Mouse (Mus musculus) stomach, embryonic 15.5 days (tissue): ENCODE data around the gene Fam213a. TPM values are rescaled to one million over a fixed set of nuclear protein-coding genes. Genes with fewer than 3 reads are reported as not detected.
A peak's percentile ranks its signal among the peaks of the same experiment; 100 is the strongest.

Experiments
- ATAC-seq: fragments of 200-750 bp; cut with Nextera tagmentation; 2 replicates; pipeline ENCODE4 v1.8.0; 2017; ENCODE audit warnings: low read depth, moderate number of reproducible peaks, moderate TSS enrichment; ENCODE audit not compliant: insufficient read depth, low FRiP score
- H3K27ac ChIP-seq: fragments of 300-500 bp; sonication (generic); 2 replicates; pipeline ENCODE4 v1.5.1; 2015; ENCODE audit warnings: mild to moderate bottlenecking, inconsistent platforms
- H3K27me3 ChIP-seq: fragments of 300-500 bp; sonication (generic); replicated peaks from 2 replicates; pipeline ENCODE4 v1.6.1; 2015; ENCODE audit warnings: inconsistent platforms
- H3K36me3 ChIP-seq: fragments of 300-500 bp; sonication (generic); 2 replicates; pipeline ENCODE4 v1.6.1; 2015; ENCODE audit warnings: inconsistent platforms
- H3K4me1 ChIP-seq: fragments of 300-500 bp; sonication (generic); 2 replicates; pipeline ENCODE4 v1.6.1; 2015; ENCODE audit warnings: inconsistent platforms
- H3K4me2 ChIP-seq: fragments of 300-500 bp; sonication (generic); 2 replicates; pipeline ENCODE4 v1.6.1; 2015; ENCODE audit warnings: mild to moderate bottlenecking, inconsistent platforms
- H3K4me3 ChIP-seq: fragments of 300-500 bp; sonication (generic); replicated peaks from 2 replicates; pipeline ENCODE4 v1.5.1; 2015; ENCODE audit warnings: inconsistent platforms
- H3K9ac ChIP-seq: fragments of 300-500 bp; sonication (generic); 2 replicates; pipeline ENCODE4 v1.6.1; 2015; ENCODE audit warnings: inconsistent platforms
- H3K9me3 ChIP-seq: fragments of 300-500 bp; sonication (generic); 2 replicates; pipeline ENCODE4 v1.6.1; 2016; ENCODE audit warnings: inconsistent platforms
- WGBS: fragments of 180-500 bp; shearing (Covaris S2); methylation state at CpG from one replicate; pipeline ENCODE4 v1.1.7; 2015; 5-methylcytosine and 5-hydroxymethylcytosine counted together
- polyA plus RNA-seq: library from polyadenylated mRNA; unstranded; fragments of >200 nt; fragmentation: Nextera tagmentation; extraction: Ambion mirVana; gene quantifications from 2 replicates; pipeline ENCODE4 v1.2.1, GENCODE M21; 2015

The Fam213a gene
- polyA plus RNA-seq, 1 experiment from 2014 or later: 40.2 TPM

DNA sequence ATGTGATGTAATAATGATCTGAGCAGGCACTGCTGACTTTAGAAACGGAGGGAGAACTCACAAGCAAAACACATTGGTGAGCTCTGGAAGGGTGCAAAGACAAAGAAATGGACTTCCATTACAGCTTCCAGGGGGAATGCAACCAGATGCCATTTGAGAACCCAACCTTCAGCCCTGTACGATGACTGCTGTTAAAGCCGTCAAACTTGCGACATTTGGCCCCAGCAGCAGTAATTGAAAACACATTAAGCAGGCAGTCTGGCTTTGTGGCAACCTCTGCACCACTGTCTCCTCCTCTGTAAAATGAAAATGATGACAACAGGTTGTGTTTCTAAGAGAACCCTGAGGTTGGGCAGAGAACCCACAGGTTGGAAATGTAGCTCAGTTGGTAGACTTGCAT, 12.8 kb downstream of the Fam213a start:
- no peaks in the 10 kb centered on the region for H3K27me3 ChIP-seq
- H3K4me3 ChIP-seq: no peak overlapping the region
- ATAC-seq: no peak
- H3K36me3 ChIP-seq: no peaks in the 10 kb centered on the region
- WGBS: 76% methylated on average over 4 of the region's 4 CpGs
- no peak overlapping the region for H3K9ac ChIP-seq
- no peaks in the 10 kb centered on the region for H3K9me3 ChIP-seq
- H3K4me1 ChIP-seq: peaks cover 13% of the 10 kb centered on the region
- no peak overlapping the region for H3K27ac ChIP-seq
- H3K4me2 ChIP-seq: no peak overlapping the region

DNA sequence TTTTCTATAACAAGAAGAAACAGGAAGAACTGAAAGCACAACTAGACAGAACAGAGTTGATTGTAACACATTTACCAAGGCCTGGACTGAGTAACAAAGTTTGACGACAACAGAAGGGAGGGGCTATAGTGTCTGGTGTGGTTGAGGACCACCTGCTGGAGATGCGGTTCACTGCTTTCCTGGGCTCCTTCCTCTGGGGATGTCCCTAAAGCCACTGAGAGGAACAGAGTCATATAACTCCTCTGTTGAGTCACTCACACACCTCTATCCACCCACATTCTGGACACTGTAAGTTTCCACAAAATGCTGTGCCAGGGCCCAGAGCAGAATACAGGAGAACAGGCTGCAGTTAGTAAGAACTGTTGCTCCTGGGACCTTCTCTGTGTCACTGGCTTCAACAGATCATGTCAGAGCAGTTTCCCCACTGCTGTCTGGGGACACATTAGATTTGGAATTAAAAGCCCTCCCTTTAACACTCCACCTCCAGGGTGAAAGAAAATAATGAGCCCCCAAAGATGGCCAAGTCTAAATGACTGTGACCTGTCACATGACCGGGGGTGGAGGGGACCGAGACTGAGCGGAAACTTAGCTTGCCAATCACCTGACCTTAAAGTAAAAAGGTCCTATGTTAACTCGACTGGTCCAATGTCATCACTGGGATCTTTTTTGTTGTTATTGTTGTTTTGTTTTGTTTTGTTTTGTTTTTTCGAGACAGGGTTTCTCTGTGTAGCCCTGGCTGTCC, 13.5 kb downstream of the Fam213a start:
- H3K27me3 ChIP-seq: no peaks in the 10 kb centered on the region
- WGBS: 91% methylated on average over 7 of the region's 7 CpGs
- H3K4me3 ChIP-seq: no peak overlapping the region
- H3K27ac ChIP-seq: no peak overlapping the region
- no peaks in the 10 kb centered on the region for H3K9me3 ChIP-seq
- H3K4me2 ChIP-seq: no peak overlapping the region
- no peak for ATAC-seq
- H3K4me1 ChIP-seq: peaks cover 13% of the 10 kb centered on the region
- H3K36me3 ChIP-seq: no peaks in the 10 kb centered on the region
- H3K9ac ChIP-seq: no peak overlapping the region

DNA sequence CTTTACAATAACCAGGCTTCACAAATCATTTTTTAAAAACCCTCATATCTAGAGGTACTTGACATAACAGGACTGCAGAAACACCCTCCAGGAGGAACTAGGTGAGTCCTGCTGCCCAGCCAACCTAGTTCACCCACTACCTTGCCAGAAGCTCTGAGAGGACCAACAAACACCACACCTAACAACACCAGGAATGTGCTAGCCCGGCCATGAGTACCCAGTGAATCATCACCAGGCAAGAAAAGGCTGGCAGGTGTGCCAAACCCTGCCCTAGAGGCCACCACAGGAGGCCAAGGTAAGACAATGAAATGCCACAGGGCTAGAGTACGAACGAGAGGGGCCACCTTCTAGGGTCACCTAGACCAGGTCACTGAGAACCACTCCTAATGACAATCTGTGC, 17.4 kb downstream of the Fam213a start:
- Histone ChIP-seq H3K4me2 (no peak overlapping the region), H3K27me3 (no peaks in the 10 kb centered on the region), H3K9ac (no peak overlapping the region), H3K27ac (no peak overlapping the region), H3K4me3 (no peak overlapping the region), H3K36me3 (no peaks in the 10 kb centered on the region), H3K4me1 (no peaks in the 10 kb centered on the region), H3K9me3 (no peaks in the 10 kb centered on the region)
- 83% methylated on average over 3 of the region's 3 CpGs for WGBS
- ATAC-seq: no peak

DNA sequence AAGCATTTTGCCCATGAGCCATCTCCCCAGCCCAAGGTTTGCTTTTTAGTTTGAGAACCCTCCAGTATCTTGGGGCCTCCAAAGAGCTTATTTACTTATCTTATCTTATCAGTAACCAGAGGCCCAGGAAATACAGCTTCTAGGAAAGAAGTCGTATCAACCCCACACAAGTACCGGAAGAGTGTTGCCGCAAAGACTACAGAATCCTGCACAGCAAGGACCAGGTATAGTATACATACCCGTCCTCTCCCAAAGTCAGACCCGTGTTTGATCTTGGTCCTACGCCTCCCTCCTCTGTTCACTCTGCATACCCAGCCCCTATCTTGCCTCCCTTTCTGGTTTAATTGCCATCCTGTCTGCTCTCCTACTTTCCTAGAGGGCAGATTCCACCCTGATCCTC, 21.1 kb downstream of the Fam213a start:
- Histone ChIP-seq H3K36me3 (no peaks in the 10 kb centered on the region), H3K4me3 (no peak overlapping the region), H3K4me2 (peak overlapping the region; percentile 2; the same call in 1 of the 2 replicates), H3K27ac (no peak overlapping the region), H3K9me3 (no peaks in the 10 kb centered on the region), H3K27me3 (no peaks in the 10 kb centered on the region), H3K9ac (no peak overlapping the region), H3K4me1 (no peaks in the 10 kb centered on the region)
- ATAC-seq: peak; percentile 72; the same call in 1 of the 2 replicates
- 49% methylated on average over 6 of the region's 6 CpGs for WGBS

DNA sequence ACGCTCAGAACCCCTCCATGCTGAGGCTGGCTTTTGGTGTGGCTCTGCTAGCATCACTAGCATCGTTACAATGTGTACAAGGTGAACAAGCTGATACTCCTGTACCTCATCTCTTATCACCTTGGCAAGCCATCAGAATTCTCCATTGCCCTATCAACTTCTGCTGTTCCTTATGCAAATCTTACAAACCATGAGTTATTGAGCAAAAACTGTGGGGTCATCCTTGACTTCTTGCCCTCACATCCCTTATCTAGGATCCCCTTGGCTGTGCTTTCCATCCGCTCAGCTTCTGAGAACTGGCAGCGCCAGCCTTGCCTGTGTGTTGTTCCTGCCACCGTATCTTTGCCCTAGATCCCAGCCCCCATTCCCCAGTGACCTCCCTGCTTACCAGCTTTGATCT, 24.8 kb downstream of the Fam213a start:
- H3K4me2 ChIP-seq: no peak overlapping the region
- no peak overlapping the region for H3K27ac ChIP-seq
- no peaks in the 10 kb centered on the region for H3K9me3 ChIP-seq
- WGBS: 79% methylated on average over 5 of the region's 5 CpGs
- H3K27me3 ChIP-seq: no peaks in the 10 kb centered on the region
- no peak overlapping the region for H3K9ac ChIP-seq
- no peaks in the 10 kb centered on the region for H3K4me1 ChIP-seq
- ATAC-seq: no peak
- H3K36me3 ChIP-seq: no peaks in the 10 kb centered on the region
- no peak overlapping the region for H3K4me3 ChIP-seq

DNA sequence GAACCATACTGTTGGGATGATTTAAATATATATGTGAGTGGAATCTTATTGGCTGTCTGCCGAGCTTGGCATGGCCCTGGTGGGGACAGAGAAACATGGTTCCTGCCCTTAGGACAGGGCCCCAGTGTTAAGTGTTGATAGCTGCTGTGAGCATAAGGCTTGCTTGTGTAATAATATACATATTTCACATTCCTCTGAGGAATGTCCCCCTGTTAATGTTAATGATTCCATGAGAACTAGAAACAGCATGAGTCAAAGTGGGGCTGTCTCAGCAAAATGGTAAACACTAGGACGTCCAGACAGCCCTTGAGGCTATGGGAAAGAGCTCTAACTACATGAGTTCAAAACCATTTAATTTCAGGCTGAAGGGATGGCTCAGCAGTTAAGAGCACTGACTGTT, 26.4 kb downstream of the Fam213a start:
- H3K4me1 ChIP-seq: no peaks in the 10 kb centered on the region
- H3K36me3 ChIP-seq: no peaks in the 10 kb centered on the region
- H3K27ac ChIP-seq: no peak overlapping the region
- H3K9me3 ChIP-seq: no peaks in the 10 kb centered on the region
- H3K4me2 ChIP-seq: no peak overlapping the region
- no peak overlapping the region for H3K9ac ChIP-seq
- WGBS: 64% methylated on average over 2 of the region's 2 CpGs
- no peaks in the 10 kb centered on the region for H3K27me3 ChIP-seq
- no peak overlapping the region for H3K4me3 ChIP-seq
- ATAC-seq: no peak

DNA sequence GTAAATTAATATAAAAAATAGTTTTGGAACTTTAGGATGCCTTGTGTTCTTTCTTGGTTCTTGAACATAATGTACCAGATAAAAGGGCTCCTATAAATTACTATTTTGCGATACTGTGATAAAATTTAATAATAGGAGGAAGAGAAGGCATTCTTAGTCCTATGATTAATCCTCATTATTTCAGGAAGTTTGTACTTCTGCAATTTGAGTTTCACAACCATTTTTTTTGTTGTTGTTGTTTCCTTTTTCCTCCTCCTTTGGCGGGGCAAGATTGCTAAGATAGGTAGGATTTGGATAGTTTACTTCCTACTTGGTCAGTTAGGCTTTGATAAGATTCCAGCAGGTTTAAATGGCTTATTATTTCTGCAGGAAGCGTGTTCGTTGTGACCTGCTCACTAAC, 28.0 kb downstream of the Fam213a start:
- no peak for ATAC-seq
- Histone ChIP-seq H3K27me3 (no peaks in the 10 kb centered on the region), H3K9me3 (no peaks in the 10 kb centered on the region), H3K4me2 (no peak overlapping the region), H3K9ac (no peak overlapping the region), H3K4me1 (no peaks in the 10 kb centered on the region), H3K27ac (no peak overlapping the region), H3K36me3 (no peaks in the 10 kb centered on the region), H3K4me3 (no peak overlapping the region)
- 78% methylated on average over 4 of the region's 4 CpGs for WGBS

DNA sequence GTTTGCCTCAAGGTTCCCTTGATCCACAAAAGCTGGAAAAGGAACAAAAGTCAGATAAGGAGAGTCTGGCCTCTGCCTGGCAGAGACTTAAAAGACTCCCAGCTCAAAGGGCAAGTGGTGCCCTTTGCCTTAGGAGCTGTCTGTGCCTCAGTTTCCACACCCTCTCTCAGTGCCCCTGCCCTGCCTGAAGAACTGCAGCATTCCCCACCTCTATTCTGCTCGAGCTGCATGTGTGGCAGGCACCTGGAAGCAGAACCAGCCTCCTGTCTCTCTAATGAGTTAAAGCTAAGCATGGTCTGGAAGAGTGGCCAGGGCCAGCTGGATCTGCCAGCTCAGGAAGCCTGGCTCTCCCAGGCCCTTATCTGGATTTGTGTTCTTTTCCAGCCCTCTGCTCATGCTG, 33.9 kb downstream of the Fam213a start:
- Histone ChIP-seq H3K9me3 (no peaks in the 10 kb centered on the region), H3K27ac (no peak overlapping the region), H3K4me3 (no peak overlapping the region), H3K4me2 (no peak overlapping the region), H3K27me3 (no peaks in the 10 kb centered on the region), H3K9ac (no peak overlapping the region), H3K4me1 (no peaks in the 10 kb centered on the region), H3K36me3 (no peaks in the 10 kb centered on the region)
- WGBS: 35% methylated on average over 1 of the region's 1 CpGs
- ATAC-seq: no peak

DNA sequence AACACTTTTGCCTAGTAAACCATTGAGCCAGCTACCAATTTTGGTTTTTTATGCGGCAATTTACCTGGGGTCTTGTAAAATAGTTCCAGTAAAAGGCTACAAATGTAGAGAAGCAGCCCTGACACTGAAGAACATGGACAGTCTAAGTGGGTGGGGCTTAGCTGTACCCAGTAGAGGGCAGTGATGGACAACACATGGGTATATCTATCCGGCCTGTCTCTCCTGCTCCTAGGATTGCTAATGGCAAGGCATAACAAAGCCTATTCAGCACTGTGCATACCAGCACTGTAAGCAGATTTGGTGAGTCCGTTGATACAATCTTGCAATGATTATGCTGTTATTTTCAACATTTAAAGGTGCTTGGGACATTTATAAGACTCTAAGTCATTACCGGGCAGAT, 34.6 kb downstream of the Fam213a start:
- no peaks in the 10 kb centered on the region for H3K9me3 ChIP-seq
- no peak overlapping the region for H3K27ac ChIP-seq
- H3K36me3 ChIP-seq: no peaks in the 10 kb centered on the region
- WGBS: 50% methylated on average over 4 of the region's 4 CpGs
- no peaks in the 10 kb centered on the region for H3K27me3 ChIP-seq
- H3K4me3 ChIP-seq: no peak overlapping the region
- peak; percentile 89; the same call in 1 of the 2 replicates for ATAC-seq
- H3K4me2 ChIP-seq: no peak overlapping the region
- H3K9ac ChIP-seq: no peak overlapping the region
- no peaks in the 10 kb centered on the region for H3K4me1 ChIP-seq

DNA sequence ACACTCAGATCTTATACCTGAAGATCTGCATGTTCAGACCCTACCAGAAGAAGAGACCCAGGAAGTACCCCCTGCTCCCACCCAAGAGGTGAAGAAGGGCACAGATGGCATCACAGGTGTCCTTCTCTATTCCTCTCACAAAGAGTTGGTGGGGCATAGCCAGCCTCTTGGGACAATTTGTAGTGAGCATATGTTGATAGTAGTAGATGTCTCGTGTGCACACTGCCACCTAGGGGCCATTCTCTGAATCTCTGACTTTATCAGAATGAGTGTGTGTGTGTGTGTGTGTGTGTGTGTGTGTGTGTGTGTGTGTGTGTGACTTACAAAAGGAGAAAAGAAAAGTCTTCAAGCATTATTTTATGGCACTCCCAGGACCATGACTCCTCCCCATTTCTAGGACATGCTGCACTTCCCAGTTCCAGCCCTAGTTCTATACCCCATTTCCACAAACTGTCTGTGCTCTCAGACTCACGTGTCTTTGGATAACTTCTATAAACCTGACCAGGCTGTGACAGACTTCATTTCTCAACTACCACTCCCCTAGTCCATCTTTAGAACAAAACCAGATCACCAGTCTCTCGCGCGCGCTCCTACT, 38.4 kb downstream of the Fam213a start:
- H3K27ac ChIP-seq: no peak overlapping the region
- no peak overlapping the region for H3K4me2 ChIP-seq
- H3K9ac ChIP-seq: no peak overlapping the region
- H3K4me1 ChIP-seq: no peaks in the 10 kb centered on the region
- no peaks in the 10 kb centered on the region for H3K27me3 ChIP-seq
- 77% methylated on average over 6 of the region's 6 CpGs for WGBS
- no peak for ATAC-seq
- H3K9me3 ChIP-seq: no peaks in the 10 kb centered on the region
- no peak overlapping the region for H3K4me3 ChIP-seq
- no peaks in the 10 kb centered on the region for H3K36me3 ChIP-seq

DNA sequence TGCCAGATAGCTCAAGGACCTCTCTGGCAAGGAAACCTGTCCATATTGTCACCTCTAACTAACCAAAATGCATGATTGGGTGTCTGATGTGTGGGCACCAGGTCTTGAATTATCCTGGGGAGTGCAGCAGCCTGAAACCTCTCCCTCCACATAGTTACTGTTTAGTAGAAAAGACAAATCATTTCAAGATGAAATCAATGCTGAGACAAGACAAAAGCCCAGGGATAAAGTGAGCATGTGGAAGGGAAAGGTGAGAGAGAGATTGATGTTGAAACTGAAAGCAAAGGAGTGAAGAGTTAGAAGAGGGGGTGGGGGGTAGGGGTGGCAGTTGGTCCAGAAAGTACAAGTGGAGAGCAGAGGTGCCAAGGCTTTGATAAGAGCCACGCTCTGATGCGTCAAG, 45.5 kb downstream of the Fam213a start:
- Histone ChIP-seq H3K9me3 (no peaks in the 10 kb centered on the region), H3K9ac (no peak overlapping the region), H3K4me2 (peak overlapping the region; percentile 66; the same call in 1 of the 2 replicates), H3K36me3 (no peaks in the 10 kb centered on the region), H3K27me3 (no peaks in the 10 kb centered on the region), H3K4me1 (peaks cover 20% of the 10 kb centered on the region), H3K4me3 (no peak overlapping the region), H3K27ac (no peak overlapping the region; the same call in 1 of the 2 replicates)
- ATAC-seq: no peak
- WGBS: 87% methylated on average over 2 of the region's 2 CpGs

DNA sequence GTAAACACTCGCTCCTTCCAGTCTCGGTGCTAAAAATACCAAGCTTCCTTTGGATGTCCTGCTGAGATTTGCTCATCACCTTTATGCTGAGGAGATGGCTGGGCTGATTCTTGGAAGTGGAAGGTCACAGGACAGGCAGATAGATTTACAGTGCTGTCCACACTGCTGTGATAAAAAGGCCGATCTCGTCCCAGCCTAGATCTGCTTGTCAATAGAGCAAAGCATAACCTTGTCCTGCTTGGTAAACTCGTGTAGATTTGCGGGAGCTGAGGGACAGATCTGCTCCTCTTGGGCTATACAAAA, 46.0 kb downstream of the Fam213a start:
- WGBS: 7% methylated on average over 6 of the region's 6 CpGs
- no peak for ATAC-seq
- Histone ChIP-seq H3K36me3 (no peaks in the 10 kb centered on the region), H3K4me3 (peak overlapping the region; percentile 81), H3K9ac (peak overlapping the region; percentile 26; the same call in 1 of the 2 replicates), H3K27ac (peak overlapping the region; percentile 75), H3K4me2 (peak overlapping the region; percentile 66), H3K9me3 (no peaks in the 10 kb centered on the region), H3K4me1 (peaks cover 24% of the 10 kb centered on the region), H3K27me3 (no peaks in the 10 kb centered on the region)
